Mouse (Mus musculus): ENCODE measurements at regions not wholly inside any gene's neighbourhood (a gene's known extent, or its start where the extent isn't known, plus 50 kb on each side); places are given as distances from the start of the nearest gene placed in this dataset.

DNA sequence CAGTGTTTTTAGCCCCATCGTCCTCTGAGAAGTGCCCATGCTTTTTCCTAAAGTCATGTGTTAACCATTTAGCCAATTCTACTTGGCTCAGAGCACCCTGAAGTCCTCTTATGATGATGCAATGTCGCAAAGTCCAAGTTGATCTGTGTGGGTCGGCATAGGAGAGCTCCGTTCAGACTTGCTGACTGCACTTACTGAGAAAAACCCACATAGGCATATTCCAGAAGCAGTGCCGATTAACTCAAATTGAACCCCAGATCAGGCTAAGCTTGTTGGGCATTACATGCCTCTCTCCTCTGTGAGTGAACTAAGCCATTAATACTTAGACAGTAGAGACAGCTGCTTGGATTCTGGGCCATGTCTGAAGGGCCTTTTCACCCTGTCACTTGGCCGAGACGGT is 93.3 kb upstream of the Far2 start:
- H3K4me3 ChIP-seq (ENCODE audit: control insufficient read depth in 1 of 2, insufficient read depth in 1 of 2, low read depth in 2 of 2, low read length in 2 of 2): no peak overlapping the region
- H3K36me3 ChIP-seq (ENCODE audit: control insufficient read depth in 1 of 2, insufficient read depth in 2 of 2, low read length in 2 of 2): no peaks in the 10 kb centered on the region
- H3K9me3 ChIP-seq (replicated peaks; ENCODE audit: insufficient read depth, low read length): no peaks in the 10 kb centered on the region
- DNase-seq (ENCODE audit: low read depth, low spot score): no peak
- TF ChIP-seq POLR2A (IDR thresholded peaks at IDR 0.05; ENCODE audit: control insufficient read depth in 1 of 2, insufficient read depth in 1 of 2, low read depth in 1 of 2, low read length in 2 of 2, poor library complexity in 1 of 2) (no peak), MAFK (IDR thresholded peaks at IDR 0.05; ENCODE audit: borderline replicate concordance, low read depth, low read length) (no peak), ZNF384 (IDR thresholded peaks at IDR 0.05; ENCODE audit: low read depth, low read length) (no peak), GABPA (IDR thresholded peaks at IDR 0.05; ENCODE audit: low read depth, low read length) (no peak), RAD21 (IDR thresholded peaks at IDR 0.05; ENCODE audit: low read depth, low read length) (no peak), CHD1 (IDR thresholded peaks at IDR 0.05; ENCODE audit: low read depth, low read length) (no peak), MXI1 (IDR thresholded peaks at IDR 0.05; ENCODE audit: low read depth, low read length) (no peak), ETS1 (IDR thresholded peaks at IDR 0.05; ENCODE audit: low read depth, low read length) (no peak), GATA1 (IDR thresholded peaks at IDR 0.05; ENCODE audit: low read depth, low read length) (no peak), USF1 (IDR thresholded peaks at IDR 0.05; ENCODE audit: low read depth, low read length) (no peak), HCFC1 (IDR thresholded peaks at IDR 0.05; ENCODE audit: low read depth, low read length) (no peak), CHD2 (IDR thresholded peaks at IDR 0.05; ENCODE audit: low read length) (no peak)
- H3K79me2 ChIP-seq (ENCODE audit: control insufficient read depth, insufficient read depth, low read length, poor library complexity): no peaks in the 10 kb centered on the region
- no peaks in the 10 kb centered on the region for H3K27me3 ChIP-seq (ENCODE audit: control insufficient read depth in 1 of 2, insufficient read depth in 2 of 2, low read length in 2 of 2)
- no peak overlapping the region for H3K27ac ChIP-seq (ENCODE audit: control insufficient read depth, low read depth, low read length)
- no peak overlapping the region for H3K9ac ChIP-seq (ENCODE audit: control insufficient read depth, low read depth, low read length, poor library complexity, severe bottlenecking)
- no peaks in the 10 kb centered on the region for H3K4me1 ChIP-seq (ENCODE audit: control insufficient read depth in 1 of 2, insufficient read depth in 2 of 2, low read length in 2 of 2)

DNA sequence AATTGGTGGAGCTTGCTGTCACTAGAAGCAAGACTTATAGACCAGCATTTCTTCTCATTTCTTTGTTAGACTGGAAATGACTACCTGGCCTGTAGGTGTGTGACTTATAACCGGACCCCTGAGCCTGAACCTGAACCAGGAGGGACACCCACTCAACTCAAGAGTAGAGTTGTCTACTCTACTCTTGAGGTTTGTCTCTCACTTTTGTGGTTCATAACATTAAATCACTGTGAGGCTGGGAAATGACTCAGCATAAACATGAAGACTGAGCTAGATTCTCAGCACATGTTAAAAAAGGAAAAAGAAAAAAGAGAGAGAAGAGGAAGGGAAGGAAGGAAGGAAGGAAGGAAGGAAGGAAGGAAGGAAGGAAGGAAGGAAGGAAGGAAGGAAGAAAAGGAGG is 92.8 kb upstream of the Far2 start:
- TF ChIP-seq NELFE (IDR thresholded peaks at IDR 0.05; ENCODE audit: low read depth, low read length) (no peak), MEF2A (IDR thresholded peaks at IDR 0.05; ENCODE audit: extremely low read depth, insufficient replicate concordance, low read depth, low read length, poor library complexity, severe bottlenecking) (no peak), MAFK (IDR thresholded peaks at IDR 0.05; ENCODE audit: borderline replicate concordance, low read depth, low read length) (no peak), EP300 (IDR thresholded peaks at IDR 0.05; ENCODE audit: low read depth in 1 of 2, low read length in 2 of 2) (no peak)
- no peak overlapping the region for H3K27ac ChIP-seq (ENCODE audit: control insufficient read depth, low read depth, low read length)
- no peak for DNase-seq (ENCODE audit: low read depth, low spot score)
- H3K79me2 ChIP-seq (ENCODE audit: control insufficient read depth, insufficient read depth, low read length, poor library complexity): no peaks in the 10 kb centered on the region
- no peak overlapping the region for H3K9ac ChIP-seq (ENCODE audit: control insufficient read depth, low read depth, low read length, poor library complexity, severe bottlenecking)
- no peaks in the 10 kb centered on the region for H3K36me3 ChIP-seq (ENCODE audit: control insufficient read depth in 1 of 2, insufficient read depth in 2 of 2, low read length in 2 of 2)
- no peak overlapping the region for H3K4me3 ChIP-seq (ENCODE audit: control insufficient read depth in 1 of 2, insufficient read depth in 1 of 2, low read depth in 2 of 2, low read length in 2 of 2)
- no peaks in the 10 kb centered on the region for H3K4me1 ChIP-seq (ENCODE audit: control insufficient read depth in 1 of 2, insufficient read depth in 2 of 2, low read length in 2 of 2)
- no peaks in the 10 kb centered on the region for H3K9me3 ChIP-seq (replicated peaks; ENCODE audit: insufficient read depth, low read length)
- H3K27me3 ChIP-seq (ENCODE audit: control insufficient read depth in 1 of 2, insufficient read depth in 2 of 2, low read length in 2 of 2): no peaks in the 10 kb centered on the region
